Mouse (Mus musculus): ENCODE data around the gene Rad54l. TPM values are rescaled to one million over a fixed set of nuclear protein-coding genes. Genes with fewer than 3 reads are reported as not detected.

The Rad54l gene
- 24.6 and 26.4 TPM in 2 replicates for polyA plus RNA-seq (2015; fragmentation: Nextera tagmentation; extraction: Ambion mirVana)

- ATAC-seq (ENCODE audit: insufficient read depth, low FRiP score, low read depth): peak; percentile 95
- H3K9ac ChIP-seq: peak within 1 kb of the TSS; percentile 48
- 6% methylated on average over 24 of the region's 24 CpGs for WGBS
- H3K4me2 ChIP-seq: peak within 1 kb of the TSS; percentile 60
- H3K9me3 ChIP-seq: no peaks in the 10 kb centered on the region
- peak within 1 kb of the TSS; percentile 60; the same call in 1 of the 2 replicates for H3K27ac ChIP-seq
- H3K4me3 ChIP-seq (replicated peaks): peak within 1 kb of the TSS; percentile 61
- no peaks in the 10 kb centered on the region for H3K27me3 ChIP-seq (replicated peaks)
- H3K4me1 ChIP-seq: peaks cover 8% of the 10 kb centered on the region
- H3K36me3 ChIP-seq: no peaks in the 10 kb centered on the region
Measured at GRCm38 (mm10) chr4:116123602-116124519, at the start of gene Rad54l, which contains the start of gene Pomgnt1. Gene Rad54l, minus strand, starts transcription at chr4:116123690. Gene Pomgnt1, plus strand, starts transcription at chr4:116123840.

GRCm38 (mm10) chr4:116173072-116173471 is 49.6 kb upstream of the Rad54l start, which contains the start of the genes 1700042G07Rik and Gm49337:
Gene 1700042G07Rik, plus strand, starts transcription at chr4:116173372.
Gene Gm49337, plus strand, starts transcription at chr4:116173384.
- Histone ChIP-seq H3K27ac (peak within 1 kb of the TSS; percentile 45; the same call in 1 of the 2 replicates), H3K9ac (no peak within 1 kb of the TSS), H3K4me1 (peaks cover 30% of the 10 kb centered on the region), H3K36me3 (no peaks in the 10 kb centered on the region), H3K9me3 (no peaks in the 10 kb centered on the region), H3K27me3 (replicated peaks) (no peaks in the 10 kb centered on the region), H3K4me2 (no peak within 1 kb of the TSS), H3K4me3 (replicated peaks) (no peak within 1 kb of the TSS)
- WGBS: 80% methylated on average over 6 of the region's 6 CpGs
- no peak for ATAC-seq (ENCODE audit: insufficient read depth, low FRiP score, low read depth)

- Histone ChIP-seq H3K4me3 (replicated peaks) (no peak overlapping the region), H3K4me1 (peaks cover 6% of the 10 kb centered on the region), H3K27ac (no peak overlapping the region), H3K4me2 (no peak overlapping the region), H3K9ac (no peak overlapping the region), H3K36me3 (no peaks in the 10 kb centered on the region), H3K9me3 (no peaks in the 10 kb centered on the region), H3K27me3 (replicated peaks) (no peaks in the 10 kb centered on the region)
- no peak for ATAC-seq (ENCODE audit: insufficient read depth, low FRiP score, low read depth)
- 69% methylated on average over 3 of the region's 3 CpGs for WGBS
Measured at GRCm38 (mm10) chr4:116169353-116169672, 45.8 kb upstream of the Rad54l start.

- Histone ChIP-seq H3K9me3 (no peaks in the 10 kb centered on the region), H3K4me2 (no peak overlapping the region), H3K36me3 (no peaks in the 10 kb centered on the region), H3K4me3 (replicated peaks) (no peak overlapping the region), H3K27ac (no peak overlapping the region), H3K9ac (no peak overlapping the region), H3K4me1 (peaks cover 5% of the 10 kb centered on the region; the same call in 1 of the 2 replicates), H3K27me3 (replicated peaks) (no peaks in the 10 kb centered on the region)
- 75% methylated on average over 7 of the region's 8 CpGs for WGBS
- no peak for ATAC-seq (ENCODE audit: insufficient read depth, low FRiP score, low read depth)
Measured at GRCm38 (mm10) chr4:116168617-116169352, 45.3 kb upstream of the Rad54l start.

GRCm38 (mm10) chr4:116167404-116167803 is 43.9 kb upstream of the Rad54l start, which contains the start of gene Tspan1:
Gene Tspan1, minus strand, starts transcription at chr4:116167601.
- 22% methylated on average over 7 of the region's 7 CpGs for WGBS
- Histone ChIP-seq H3K9me3 (no peaks in the 10 kb centered on the region), H3K9ac (no peak within 1 kb of the TSS; the same call in 1 of the 2 replicates), H3K4me2 (peak within 1 kb of the TSS; percentile 35), H3K27me3 (replicated peaks) (no peaks in the 10 kb centered on the region), H3K36me3 (no peaks in the 10 kb centered on the region), H3K27ac (no peak within 1 kb of the TSS), H3K4me1 (peaks cover 5% of the 10 kb centered on the region; the same call in 1 of the 2 replicates), H3K4me3 (replicated peaks) (no peak within 1 kb of the TSS; the same call in 1 of the 2 replicates)
- ATAC-seq (ENCODE audit: insufficient read depth, low FRiP score, low read depth): peak; percentile 38; the same call in 1 of the 2 replicates

- no peaks in the 10 kb centered on the region for H3K36me3 ChIP-seq
- H3K27ac ChIP-seq: peak overlapping the region; percentile 60
- no peak overlapping the region; the same call in 1 of the 2 replicates for H3K4me2 ChIP-seq
- H3K4me3 ChIP-seq (replicated peaks): no peak overlapping the region
- peaks cover 5% of the 10 kb centered on the region; the same call in 1 of the 2 replicates for H3K4me1 ChIP-seq
- peak; percentile 48 for ATAC-seq (ENCODE audit: insufficient read depth, low FRiP score, low read depth)
- H3K9ac ChIP-seq: no peak overlapping the region
- no peaks in the 10 kb centered on the region for H3K9me3 ChIP-seq
- no peaks in the 10 kb centered on the region for H3K27me3 ChIP-seq (replicated peaks)
- WGBS: 39% methylated on average over 8 of the region's 8 CpGs
Measured at GRCm38 (mm10) chr4:116165708-116166407, 42.4 kb upstream of the Rad54l start.

- H3K4me1 ChIP-seq: peaks cover 5% of the 10 kb centered on the region; the same call in 1 of the 2 replicates
- H3K36me3 ChIP-seq: peaks cover 7% of the 10 kb centered on the region; the same call in 1 of the 2 replicates
- no peak overlapping the region; the same call in 1 of the 2 replicates for H3K4me2 ChIP-seq
- peak; percentile 69 for ATAC-seq (ENCODE audit: insufficient read depth, low FRiP score, low read depth)
- H3K9me3 ChIP-seq: no peaks in the 10 kb centered on the region
- H3K4me3 ChIP-seq (replicated peaks): no peak overlapping the region
- no peak overlapping the region for H3K9ac ChIP-seq
- peak overlapping the region; percentile 60 for H3K27ac ChIP-seq
- 66% methylated on average over 2 of the region's 2 CpGs for WGBS
- H3K27me3 ChIP-seq (replicated peaks): no peaks in the 10 kb centered on the region
Measured at GRCm38 (mm10) chr4:116164759-116165554, 41.5 kb upstream of the Rad54l start.

GRCm38 (mm10) chr4:116162142-116162541 is 38.7 kb upstream of the Rad54l start:
- Histone ChIP-seq H3K4me1 (peaks cover 5% of the 10 kb centered on the region; the same call in 1 of the 2 replicates), H3K27ac (no peak overlapping the region), H3K4me2 (no peak overlapping the region), H3K9me3 (no peaks in the 10 kb centered on the region), H3K4me3 (replicated peaks) (no peak overlapping the region), H3K36me3 (peaks cover 25% of the 10 kb centered on the region), H3K27me3 (replicated peaks) (no peaks in the 10 kb centered on the region), H3K9ac (no peak overlapping the region)
- WGBS: 83% methylated on average over 4 of the region's 4 CpGs
- no peak for ATAC-seq (ENCODE audit: insufficient read depth, low FRiP score, low read depth)

GRCm38 (mm10) chr4:116160769-116161168 is 37.3 kb upstream of the Rad54l start:
- no peak for ATAC-seq (ENCODE audit: insufficient read depth, low FRiP score, low read depth)
- no peaks in the 10 kb centered on the region for H3K9me3 ChIP-seq
- peaks cover 38% of the 10 kb centered on the region for H3K36me3 ChIP-seq
- no peak overlapping the region for H3K9ac ChIP-seq
- no peak overlapping the region for H3K4me2 ChIP-seq
- WGBS: 77% methylated on average over 3 of the region's 3 CpGs
- no peak overlapping the region for H3K27ac ChIP-seq
- no peak overlapping the region for H3K4me3 ChIP-seq (replicated peaks)
- H3K27me3 ChIP-seq (replicated peaks): no peaks in the 10 kb centered on the region
- H3K4me1 ChIP-seq: peaks cover 5% of the 10 kb centered on the region; the same call in 1 of the 2 replicates

- ATAC-seq (ENCODE audit: insufficient read depth, low FRiP score, low read depth): no peak
- H3K9me3 ChIP-seq: no peaks in the 10 kb centered on the region
- H3K27ac ChIP-seq: no peak overlapping the region
- no peak overlapping the region for H3K4me2 ChIP-seq
- H3K27me3 ChIP-seq (replicated peaks): no peaks in the 10 kb centered on the region
- peaks cover 47% of the 10 kb centered on the region for H3K36me3 ChIP-seq
- whole genome bisulfite sequencing: 77% methylated on average over 3 of the region's 3 CpGs
- 0 out of 2 replicates have a peak, but pooled peaks cover 5% of the 10 kb centered on the region for H3K4me1 ChIP-seq
- H3K9ac ChIP-seq: no peak overlapping the region
- H3K4me3 ChIP-seq (replicated peaks): no peak overlapping the region
Measured at GRCm38 (mm10) chr4:116159912-116160311, 36.4 kb upstream of the Rad54l start.
